Mouse (Mus musculus) heart, adult 2 months (tissue): ENCODE measurements around the gene Col26a1.

Source experiments
- CTCF ChIP-seq: fragments of 200-600 bp; IDR thresholded peaks from 2 replicates; pipeline ENCODE4 v1.8.1; 2022; ENCODE audit warnings: antibody characterized with exemption, mild to moderate bottlenecking, moderate library complexity
- POLR2A ChIP-seq: fragments of 200-500 bp; IDR thresholded peaks from 2 replicates; pipeline ENCODE4 v1.6.1; 2011; ENCODE audit warnings: mild to moderate bottlenecking, low read depth, low read length, control low read depth; ENCODE audit not compliant: insufficient read depth

GRCm38 (mm10) chr5:136843930-136844329, 39.1 kb downstream of the Col26a1 start:
- TF ChIP-seq CTCF (no peak), POLR2A (no peak)
